Mouse (Mus musculus) kidney, adult 18-20 months (tissue): ENCODE results near the gene Sfmbt1.

ENCODE experiments used
- DNase-seq: peaks from one replicate; pipeline ENCODE4 v3.0.0; 2021

The Sfmbt1 gene

DNA sequence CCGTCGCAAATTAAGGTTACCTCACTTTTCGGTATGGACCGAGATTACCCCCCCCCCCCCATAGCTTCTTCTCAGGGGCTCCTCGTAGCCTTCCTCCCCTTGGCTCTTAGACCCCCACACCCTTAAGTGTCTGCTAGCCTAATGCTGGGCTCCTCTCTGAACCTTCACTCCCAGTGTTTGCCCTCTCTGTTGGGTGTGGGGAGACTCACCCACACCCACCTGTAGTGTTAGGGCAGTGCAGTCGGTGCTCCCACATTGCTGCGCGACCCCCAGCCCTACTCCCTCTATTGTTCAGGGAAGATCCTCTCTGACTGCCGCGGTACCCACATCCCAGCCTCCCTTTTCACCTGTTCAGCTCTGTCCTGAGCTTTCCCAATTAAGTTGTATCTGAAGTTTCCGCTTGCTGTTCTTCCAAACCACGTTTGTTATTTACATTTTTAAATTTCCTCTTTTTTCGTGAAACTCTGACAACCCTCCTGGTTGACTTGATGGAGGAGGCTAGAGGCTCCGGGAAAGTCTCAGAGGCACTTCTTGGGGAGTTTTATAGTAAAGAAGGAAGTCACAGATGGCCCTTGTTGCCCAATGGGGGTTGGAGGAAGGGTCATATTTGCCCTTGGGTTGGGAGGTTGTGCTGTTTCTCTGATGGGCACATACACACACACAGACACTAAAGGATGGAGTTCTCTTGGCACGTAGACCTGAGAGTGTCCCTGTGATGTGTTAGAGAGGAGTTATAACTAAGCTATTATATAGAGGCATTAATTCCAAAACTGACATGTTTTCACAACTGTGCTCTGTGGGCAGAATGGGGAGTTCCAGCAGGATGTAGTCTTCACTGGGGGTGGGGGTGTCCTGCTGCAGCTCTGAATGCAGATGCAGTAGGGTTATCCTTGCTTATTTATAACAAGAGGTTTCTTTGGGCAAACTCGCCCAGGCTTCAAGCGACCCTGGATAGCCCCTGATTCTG lies 111.8 kb downstream of the Sfmbt1 start:
- DNase-seq, result no peak

DNA sequence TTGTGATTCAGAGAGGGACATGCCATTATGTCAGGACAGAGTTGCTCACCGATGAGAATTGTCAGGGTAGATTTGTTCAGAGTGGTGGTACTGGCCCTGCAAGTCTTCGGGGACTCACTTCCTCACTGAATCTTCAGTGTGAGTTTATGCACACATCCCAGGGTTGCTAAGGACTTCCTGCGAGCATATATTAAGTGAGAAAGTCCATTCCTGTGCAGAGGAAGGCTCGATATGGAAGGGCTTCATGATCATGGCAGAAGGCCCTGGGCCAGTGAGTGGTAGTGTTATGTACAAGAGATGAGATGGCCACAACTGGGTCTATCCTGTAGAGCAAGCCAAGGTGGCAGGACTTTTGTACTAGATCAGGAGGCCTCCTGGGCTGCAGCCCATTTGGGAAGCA lies 112.8 kb downstream of the Sfmbt1 start:
- no peak for DNase-seq

DNA sequence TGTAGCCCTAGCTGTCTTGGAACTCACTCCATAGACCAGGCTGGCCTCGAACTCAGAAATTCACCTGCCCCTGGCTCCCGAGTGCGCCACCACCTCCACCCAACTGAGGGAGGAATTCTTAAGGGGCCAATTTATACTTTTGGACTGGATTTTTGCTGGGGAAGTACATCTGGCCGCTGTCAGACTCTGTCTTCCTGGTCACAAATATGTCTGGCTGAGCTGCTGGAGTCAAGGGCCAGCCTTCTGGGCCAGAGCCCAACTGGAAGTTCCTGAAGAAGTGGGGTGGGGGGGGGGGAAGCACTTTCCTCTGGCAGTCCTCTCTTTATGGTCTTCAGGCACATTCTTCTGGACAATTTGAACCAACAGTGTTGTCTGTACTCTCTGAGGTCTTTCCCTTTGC lies 113.4 kb downstream of the Sfmbt1 start:
- no peak for DNase-seq

DNA sequence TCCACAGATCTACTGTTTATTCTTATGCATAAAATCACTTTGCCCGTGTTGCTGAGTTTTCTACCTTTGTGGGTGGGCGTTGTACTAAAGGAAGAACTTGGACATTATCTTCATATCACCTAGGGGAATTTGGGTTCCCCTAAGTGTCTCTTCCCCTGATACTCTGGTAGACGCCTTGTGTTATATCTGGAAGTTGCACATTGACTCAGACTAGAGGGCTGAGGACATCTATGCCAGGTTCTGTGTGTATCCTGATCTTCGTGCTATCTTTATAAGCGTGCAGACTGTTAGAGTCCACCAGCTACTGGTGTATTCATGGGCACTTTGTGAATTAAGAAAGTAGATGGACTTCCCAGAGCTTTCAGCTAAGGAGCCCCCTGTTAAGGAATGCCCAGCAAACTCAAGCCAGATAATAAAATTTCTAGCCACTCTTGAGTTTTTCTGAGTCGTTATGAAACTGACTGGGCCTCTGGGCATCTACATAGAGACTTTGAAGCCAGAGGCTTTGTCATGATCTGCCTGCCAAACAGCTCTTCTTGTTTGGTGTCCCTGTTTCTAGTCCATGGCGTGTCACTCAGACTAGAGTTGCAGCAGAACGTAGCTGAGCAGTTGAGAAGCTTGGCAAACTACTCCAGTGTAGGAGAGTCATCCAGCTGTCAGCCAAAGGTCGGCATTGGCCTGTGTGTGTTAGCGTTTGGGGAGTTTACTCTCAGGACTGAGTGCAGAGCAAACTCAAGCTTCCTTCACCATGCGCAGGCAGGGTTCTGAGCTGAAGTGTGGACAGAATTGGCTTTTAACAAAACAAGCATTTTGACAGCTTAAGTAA lies 114.2 kb downstream of the Sfmbt1 start:
- peak; percentile 29 for DNase-seq

DNA sequence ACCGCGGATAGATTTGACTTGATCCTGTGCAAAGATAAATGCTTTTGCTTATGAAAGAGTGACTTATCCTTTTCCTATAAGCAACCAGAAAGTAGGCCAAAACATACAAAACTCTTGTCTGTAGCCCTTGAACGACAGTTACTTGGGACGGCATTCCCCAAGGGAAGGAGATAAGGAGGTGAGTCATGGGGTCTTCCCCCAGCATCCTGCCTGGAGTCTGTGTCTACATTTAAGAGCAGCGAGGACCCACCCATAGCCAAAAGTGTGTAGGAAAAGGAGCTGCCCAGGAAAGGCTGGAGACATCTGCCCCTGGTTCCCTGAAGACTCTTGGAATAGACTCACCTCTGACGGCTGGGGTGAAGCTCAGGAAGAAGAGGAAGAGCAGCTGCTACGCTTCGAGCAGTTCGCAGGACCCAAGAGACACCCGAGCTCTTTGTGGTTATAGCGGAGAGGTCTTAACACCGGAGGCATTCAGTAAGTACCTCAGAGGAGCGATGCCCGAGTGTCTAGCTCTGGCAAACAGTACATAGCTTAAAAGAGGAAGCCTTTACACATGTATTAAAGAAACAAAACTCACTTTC lies 122.9 kb downstream of the Sfmbt1 start:
- DNase-seq, result no peak

DNA sequence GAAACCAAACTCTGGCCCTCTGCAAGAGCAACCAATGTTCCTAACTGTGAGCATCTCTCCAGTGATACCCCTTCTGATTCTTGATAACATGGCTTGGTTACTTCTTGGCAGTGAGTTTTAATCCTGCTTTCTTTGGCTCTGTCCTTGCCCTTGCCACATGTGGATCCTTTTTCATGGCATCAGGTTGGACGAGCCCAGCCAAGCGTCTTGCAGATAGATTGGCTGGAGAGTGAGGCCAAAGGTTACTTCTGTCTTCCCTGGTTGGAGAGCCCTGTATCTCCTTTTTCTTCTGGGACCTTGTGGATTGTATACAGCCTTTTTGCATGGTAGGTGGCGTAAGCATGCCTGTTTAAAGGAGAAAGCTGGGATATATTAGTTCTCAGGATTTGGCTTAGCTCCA lies 129.1 kb downstream of the Sfmbt1 start:
- no peak for DNase-seq

DNA sequence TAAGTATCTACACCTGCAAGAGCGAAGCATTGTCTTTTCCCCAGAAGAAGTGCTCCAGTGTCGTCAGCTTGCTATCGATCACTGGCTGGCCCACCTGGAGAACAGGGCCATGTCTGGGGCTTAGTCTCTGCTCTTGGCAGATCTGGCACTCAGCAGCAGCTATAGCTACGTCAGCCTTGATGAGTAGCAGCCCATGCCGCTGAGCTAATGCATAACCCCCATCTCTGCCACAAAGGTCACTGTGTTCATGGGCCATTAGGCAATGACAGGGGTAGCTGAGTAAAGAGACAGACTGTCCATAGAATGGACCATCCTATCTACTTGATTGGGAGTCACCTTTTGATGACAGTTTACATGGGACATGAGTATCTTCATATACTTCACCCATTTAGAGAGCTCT lies 135.9 kb downstream of the Sfmbt1 start:
- no peak for DNase-seq

DNA sequence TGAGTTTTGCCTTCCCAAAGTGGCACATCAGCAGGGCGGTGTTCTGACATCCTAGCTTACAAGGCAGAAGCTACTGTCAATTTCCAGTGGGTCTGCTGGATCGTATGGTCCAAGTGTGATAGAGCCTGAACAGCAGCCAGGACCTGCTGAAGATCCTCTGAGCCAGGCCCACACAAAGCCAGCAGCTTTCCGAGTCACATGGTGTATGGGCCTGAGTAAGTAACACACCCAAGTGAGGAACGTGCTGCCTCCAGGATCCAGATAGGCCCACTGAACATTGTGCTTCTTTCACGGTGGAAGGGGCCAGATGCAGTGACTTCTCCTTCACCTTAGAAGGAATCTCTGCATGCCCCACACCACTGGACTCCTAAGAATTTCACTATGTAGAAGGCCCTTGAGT lies 137.7 kb downstream of the Sfmbt1 start:
- DNase-seq, result no peak

DNA sequence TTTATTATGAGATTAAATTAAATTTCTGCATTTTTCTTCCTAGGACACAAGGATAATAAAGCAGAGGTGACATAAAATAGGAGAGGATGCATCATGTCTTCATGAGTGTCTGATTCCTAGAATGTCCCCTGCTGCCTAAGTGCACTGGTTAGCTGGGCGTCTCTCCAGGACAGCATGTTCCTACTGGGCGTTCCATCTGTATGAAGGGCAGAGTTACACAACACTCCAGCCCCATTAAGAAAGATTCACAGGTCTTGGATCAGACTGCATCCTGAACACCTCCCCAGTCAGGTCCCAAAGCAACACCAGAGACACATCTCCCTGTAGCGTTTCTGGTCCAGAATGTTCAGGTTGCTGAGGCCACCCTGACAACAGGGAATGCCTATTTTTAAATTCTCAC lies 140.7 kb downstream of the Sfmbt1 start:
- no peak for DNase-seq

DNA sequence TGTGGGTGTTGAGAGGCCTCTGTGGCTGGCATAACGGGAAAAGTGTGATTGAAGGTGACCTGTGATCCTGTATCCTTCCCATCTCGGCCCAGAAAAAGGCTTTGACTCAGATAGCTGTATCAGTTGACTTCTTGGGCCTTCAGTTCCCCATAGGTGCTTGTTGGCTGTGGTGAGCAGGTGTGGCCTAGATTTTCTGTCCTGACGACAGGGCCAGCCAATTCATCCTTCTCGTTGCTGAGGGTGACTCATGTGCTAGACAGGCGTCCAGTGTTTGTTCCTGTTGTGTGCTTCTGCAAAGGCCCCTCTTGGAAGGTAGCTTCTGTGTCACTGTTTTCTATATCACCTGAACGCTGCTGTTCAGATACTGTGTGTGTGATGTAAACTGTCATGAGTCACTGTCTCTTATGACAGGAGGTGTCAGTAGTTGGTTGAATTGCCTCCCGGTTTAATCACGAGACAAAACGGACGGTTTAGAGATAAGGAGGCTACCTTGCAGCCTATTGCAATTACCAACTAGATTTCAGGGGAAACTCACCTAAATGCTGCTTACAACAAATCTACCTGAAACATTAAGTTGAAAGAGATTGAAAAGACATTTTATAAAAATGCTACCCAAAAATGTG lies 142.3 kb downstream of the Sfmbt1 start:
- no peak for DNase-seq

DNA sequence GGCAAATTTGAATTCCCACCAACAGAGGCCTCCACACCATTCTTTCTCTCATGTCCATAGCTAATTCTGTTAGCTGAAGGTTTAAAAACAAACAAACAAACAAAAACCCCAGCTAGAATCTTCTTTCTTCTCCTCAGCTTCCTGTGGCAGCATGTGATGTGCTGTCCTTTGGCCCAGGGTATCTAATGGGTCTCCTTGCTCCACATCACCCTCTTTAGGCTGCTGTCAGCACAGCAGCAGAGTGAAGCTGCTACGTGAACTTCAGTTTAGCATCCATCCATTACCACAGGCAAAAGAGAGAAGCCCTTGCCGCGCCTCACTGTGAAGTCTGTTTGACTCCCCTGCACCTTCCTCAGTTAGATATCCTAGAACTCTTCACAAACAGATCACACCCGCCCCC lies 143.3 kb downstream of the Sfmbt1 start:
- peak; percentile 46 for DNase-seq

DNA sequence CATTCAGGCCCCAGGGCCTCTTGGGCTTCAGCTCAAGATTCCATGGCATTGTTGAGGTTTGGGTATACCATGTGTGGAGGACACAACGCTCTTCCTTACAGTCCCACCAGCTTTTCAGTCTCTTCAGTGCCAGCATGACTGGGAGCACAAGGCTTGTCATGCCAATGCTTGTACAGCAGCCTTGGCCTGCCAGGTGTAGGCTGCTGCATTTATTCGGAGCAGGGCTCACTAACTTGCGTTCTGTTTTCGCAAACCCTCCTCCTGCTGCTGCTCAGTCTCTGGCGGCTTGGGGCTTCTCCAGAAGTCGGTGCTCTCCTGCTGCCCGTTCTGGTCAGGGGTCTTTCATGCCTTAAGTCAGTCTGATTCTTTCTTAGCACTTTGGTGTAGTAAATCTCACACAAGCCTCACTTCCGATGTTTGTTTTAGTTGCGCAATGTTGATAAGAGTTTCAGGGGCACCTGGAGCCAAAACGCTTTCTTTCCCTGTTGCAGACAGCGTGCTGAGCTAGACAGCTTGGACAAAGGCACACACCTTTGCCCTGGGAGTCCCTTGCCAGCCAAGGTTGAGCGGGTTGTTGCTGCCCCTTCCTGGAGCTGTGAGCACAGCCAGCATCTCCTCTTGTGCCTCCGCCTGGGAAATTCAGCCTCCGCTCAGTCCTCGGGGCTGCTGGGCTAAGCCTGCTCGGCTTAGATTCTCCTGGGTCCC lies 146.9 kb downstream of the Sfmbt1 start:
- no peak for DNase-seq

DNA sequence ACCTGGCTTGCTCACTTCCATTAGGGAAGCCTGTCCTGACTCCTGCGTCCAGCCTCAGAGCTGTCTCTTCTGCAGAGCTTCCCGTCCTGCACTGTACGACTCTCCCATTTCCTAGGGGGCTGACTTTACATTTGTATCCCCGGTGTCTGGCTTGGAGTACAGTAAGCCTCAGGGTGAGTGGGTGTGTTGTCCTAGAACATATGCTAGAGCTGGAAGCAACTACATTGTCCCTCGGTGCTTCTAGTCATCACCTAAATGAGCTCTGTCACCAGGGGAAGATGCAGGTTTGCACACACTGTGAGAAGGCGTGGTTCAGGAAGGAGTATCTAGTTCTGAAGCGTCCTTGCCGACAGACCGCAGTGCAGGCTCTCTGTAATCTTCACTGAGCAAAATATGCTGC lies 147.7 kb downstream of the Sfmbt1 start:
- DNase-seq, result no peak

DNA sequence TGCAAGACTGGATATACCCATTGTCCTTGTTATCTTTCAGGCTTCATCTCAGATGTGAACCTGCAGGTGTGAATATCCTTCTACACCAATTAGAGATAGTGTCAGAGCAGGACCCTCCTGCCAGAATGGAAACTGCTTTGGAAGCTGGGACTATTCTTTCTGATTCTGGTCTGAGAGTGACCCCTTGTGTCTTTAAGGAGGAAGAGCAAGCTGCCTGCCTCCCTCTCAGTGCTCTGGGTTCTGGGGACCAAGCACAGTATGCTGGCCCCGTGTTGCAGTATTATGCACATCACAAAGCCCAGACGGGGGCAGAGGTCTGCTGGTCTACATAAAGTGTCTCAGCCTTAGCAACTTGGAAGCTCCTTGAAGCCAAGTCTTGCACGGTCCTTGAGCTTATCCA lies 150.7 kb downstream of the Sfmbt1 start:
- DNase-seq, result no peak

DNA sequence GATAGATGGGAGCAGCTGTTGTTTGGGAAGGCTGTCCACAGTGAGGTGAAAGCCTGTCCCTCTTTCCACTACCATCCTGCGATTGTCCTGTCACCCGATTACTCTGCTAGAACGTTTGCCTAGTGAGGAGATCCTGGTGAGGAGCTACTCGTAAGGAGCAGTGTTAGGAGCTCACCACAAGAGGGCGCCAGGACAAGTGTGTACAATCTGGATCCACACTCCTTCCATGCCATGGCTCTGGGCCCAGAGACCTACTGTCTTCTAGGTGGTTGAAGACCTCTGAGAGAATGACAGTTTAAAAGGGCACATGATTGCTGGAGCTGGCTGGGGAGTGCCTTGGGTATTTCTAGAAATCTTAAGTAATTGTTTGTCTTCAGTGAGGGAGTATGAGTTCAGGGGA lies 152.4 kb downstream of the Sfmbt1 start:
- DNase-seq, result peak; percentile 77

DNA sequence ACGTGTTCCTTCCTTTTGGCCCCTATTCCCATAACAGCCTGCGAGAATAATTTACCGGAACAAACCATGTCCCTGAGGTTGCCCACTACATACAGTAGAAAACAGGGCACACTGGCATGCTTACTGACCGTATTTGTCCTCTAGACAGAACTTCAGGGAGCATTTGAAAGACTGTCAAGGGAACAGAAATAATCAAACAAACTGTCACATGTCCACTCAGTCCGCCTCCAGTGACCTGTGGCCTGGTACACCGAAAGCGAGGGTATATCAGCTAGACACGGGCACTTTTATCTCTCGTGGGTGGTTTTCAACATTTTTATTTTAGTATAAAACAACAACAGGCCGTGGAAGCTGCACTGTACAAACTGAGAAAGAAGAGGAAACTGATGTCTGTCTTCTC lies 154.2 kb downstream of the Sfmbt1 start:
- no peak for DNase-seq

DNA sequence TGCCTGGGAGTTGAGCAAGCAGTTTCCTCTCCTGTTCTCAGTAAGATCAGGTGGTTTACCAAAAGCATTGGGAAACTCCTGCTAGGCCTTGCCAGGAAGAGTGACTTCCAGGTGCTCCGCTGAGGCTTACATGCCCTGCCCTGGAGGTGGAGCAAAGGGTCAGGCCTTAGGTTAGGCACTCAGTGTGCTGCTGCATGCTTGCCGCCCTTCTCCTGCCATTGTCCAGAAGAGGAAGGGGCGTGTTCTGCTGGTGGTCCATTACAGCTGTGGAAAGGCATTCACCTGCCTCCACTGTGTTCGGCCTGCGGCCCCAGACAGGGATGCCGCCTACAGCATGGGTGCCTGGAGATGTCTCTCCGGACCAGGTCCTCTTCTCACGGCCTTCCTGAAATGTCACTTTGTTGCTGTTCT lies 154.7 kb downstream of the Sfmbt1 start:
- DNase-seq, result no peak

DNA sequence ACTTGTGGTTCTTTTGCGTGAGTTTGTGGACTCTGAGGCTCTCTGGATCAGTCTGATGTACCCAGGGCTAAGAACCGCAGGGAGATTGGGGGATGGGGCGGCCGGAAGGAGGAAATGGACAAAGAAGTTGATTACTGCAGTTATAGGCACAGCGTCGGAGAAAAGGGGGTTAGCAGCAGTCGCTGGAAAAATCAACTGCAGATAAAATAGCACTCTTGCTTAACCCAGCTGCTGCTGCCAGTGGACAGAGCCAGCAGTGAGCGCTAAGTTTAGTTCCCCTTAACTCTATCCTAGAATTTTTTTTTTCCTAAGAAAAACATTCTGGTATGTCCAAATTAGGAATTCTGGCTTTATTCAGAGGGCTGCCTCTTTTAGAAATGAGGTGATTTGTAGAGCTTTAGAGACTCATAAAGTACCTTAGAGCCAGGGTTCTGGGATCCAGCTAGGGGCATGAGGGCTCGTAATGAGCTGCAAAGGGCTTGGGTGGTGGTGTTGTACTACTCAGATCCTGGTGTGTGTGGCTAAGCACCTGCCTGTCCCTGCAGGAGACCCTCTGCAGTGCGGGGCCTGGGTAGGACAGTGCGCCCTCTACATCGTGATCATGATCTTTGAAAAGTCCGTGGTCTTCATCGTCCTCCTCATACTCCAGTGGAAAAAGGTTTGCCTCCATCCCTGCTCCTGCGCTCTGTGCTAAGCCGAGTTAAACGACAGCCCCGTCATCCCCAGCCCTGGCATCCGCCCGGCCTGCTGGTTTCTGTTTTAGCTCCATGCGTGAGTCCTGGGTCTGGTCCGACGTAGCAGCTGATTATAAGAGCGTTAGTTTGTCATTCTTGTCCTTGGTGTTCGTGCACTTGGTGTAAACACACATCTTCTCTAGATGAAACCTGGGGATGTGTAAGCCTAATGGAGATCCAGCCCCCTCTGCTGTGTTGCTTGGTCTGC lies 155.8 kb downstream of the Sfmbt1 start:
- DNase-seq, result no peak
